Comparison of ENCODE assay signal across 8 mouse cellular contexts in genomic region chr17:49563830-49564470, GRCm38 (mm10). TPM values are rescaled to one million over a fixed set of nuclear protein-coding genes. Genes with fewer than 3 reads are reported as not detected.
A peak's percentile ranks its signal among the peaks of the same experiment; 100 is the strongest.
DNase-seq lines count a peak whose midpoint lies in the region.

Gene Daam2 (minus strand): TSS chr17:49564343.

- intact Hi-C loops in left cerebral cortex, postnatal 10 days (cut with DNase I): no loop called here

- DNase-seq in adipocyte (ENCODE audit: low spot score): peak; percentile 48
- peak; percentile 87 for DNase-seq in embryo, embryonic 10 days (ENCODE audit: low spot score)
- DNase-seq in gastrocnemius, postnatal 10 days: peak; percentile 79
- peak; percentile 39 for DNase-seq in hindlimb bud, embryonic 11.5 days (ENCODE audit: extremely low spot score, low read depth, low spot score)
- DNase-seq in left cerebral cortex, postnatal 10 days (ENCODE audit: extremely low spot score in 1 of 2, low spot score in 2 of 2): peak; percentile 40 to 76
- peak; percentile 81 for DNase-seq in mesoderm, embryonic 11.5 days (ENCODE audit: low read depth, low spot score)
- peak; percentile 70 for DNase-seq in skeletal muscle tissue, adult 2 months (ENCODE audit: low read depth, low spot score)
- DNase-seq in thymus, adult 18-20 months: no peak

RNA-seq across cellular contexts. Expression of gene Daam2, which starts in this region (rescaled TPM):
- 10 to 100 TPM; 13.1 to 13.4 TPM for total RNA-seq in gastrocnemius, postnatal 10 days (2021)
- 10 to 100 TPM; 34.2 to 41.7 TPM for total RNA-seq in left cerebral cortex, postnatal 10 days (2021)

Comparison
In these comparisons a context has a peak if more than half of its experiments do, and no peak if none do; other contexts are left out.
1. DNase-seq: peak in adipocyte (single experiment), embryo, embryonic 10 days (single experiment), gastrocnemius, postnatal 10 days (single experiment), hindlimb bud, embryonic 11.5 days (single experiment), left cerebral cortex, postnatal 10 days (2 of 2), mesoderm, embryonic 11.5 days (single experiment) and skeletal muscle tissue, adult 2 months (single experiment); none in thymus, adult 18-20 months (0 of 2).